Mouse (Mus musculus) midbrain, embryonic 16.5 days (tissue): ENCODE data around the gene Aco2. TPM values are rescaled to one million over a fixed set of nuclear protein-coding genes. Genes with fewer than 3 reads are reported as not detected.

Experiments
- ATAC-seq: fragments of 200-750 bp; cut with Nextera tagmentation; 2 replicates; pipeline ENCODE4 v1.8.0; 2017; ENCODE audit warnings: moderate TSS enrichment
- H3K27ac ChIP-seq: fragments of 300-500 bp; sonication (generic); 2 replicates; pipeline ENCODE4 v1.5.1; 2014; ENCODE audit warnings: mild to moderate bottlenecking, low read length, mixed read lengths
- H3K27me3 ChIP-seq: fragments of 300-500 bp; sonication (generic); 2 replicates; pipeline ENCODE4 v1.6.1; 2014; ENCODE audit warnings: low read depth, low read length, mixed read lengths; ENCODE audit not compliant: control insufficient read depth, insufficient read depth
- H3K36me3 ChIP-seq: fragments of 300-500 bp; sonication (generic); 2 replicates; pipeline ENCODE4 v1.6.1; 2014; ENCODE audit warnings: mild to moderate bottlenecking, low read length, moderate library complexity, mixed read lengths; ENCODE audit not compliant: control insufficient read depth, insufficient read depth
- H3K4me1 ChIP-seq: fragments of 300-500 bp; sonication (generic); 2 replicates; pipeline ENCODE4 v1.6.1; 2014; ENCODE audit warnings: mild to moderate bottlenecking, low read length, mixed read lengths; ENCODE audit not compliant: control insufficient read depth, insufficient read depth
- H3K4me2 ChIP-seq: fragments of 300-500 bp; sonication (generic); 2 replicates; pipeline ENCODE4 v1.6.1; 2014; ENCODE audit warnings: mild to moderate bottlenecking, low read length, mixed read lengths
- H3K4me3 ChIP-seq: fragments of 300-500 bp; sonication (generic); 2 replicates; pipeline ENCODE4 v1.5.1; 2014; ENCODE audit warnings: low read depth, mild to moderate bottlenecking, low read length, moderate library complexity, mixed read lengths
- H3K9ac ChIP-seq: fragments of 300-500 bp; sonication (generic); 2 replicates; pipeline ENCODE4 v1.6.1; 2014; ENCODE audit warnings: low read depth, low read length, mixed read lengths
- H3K9me3 ChIP-seq: fragments of 300-500 bp; sonication (generic); replicated peaks from 2 replicates; pipeline ENCODE4 v1.6.1; 2014; ENCODE audit warnings: mild to moderate bottlenecking, low read length, mixed read lengths; ENCODE audit not compliant: control insufficient read depth, poor library complexity, severe bottlenecking
- WGBS: fragments of 180-500 bp; shearing (Covaris S2); extraction: QIAGEN DNeasy Blood & Tissue Kit; methylation state at CpG from one replicate; pipeline ENCODE4 v1.1.7; 2014; 5-methylcytosine and 5-hydroxymethylcytosine counted together
- polyA plus RNA-seq: library from polyadenylated mRNA; unstranded; fragments of >200 nt; fragmentation: Nextera tagmentation; extraction: Ambion mirVana; gene quantifications from 2 replicates; pipeline ENCODE4 v1.2.1, GENCODE M21; 2015

The Aco2 gene
- polyA plus RNA-seq, 1 experiment from 2014 or later, result 272 TPM

- Histone ChIP-seq H3K9me3 (no peaks in the 10 kb centered on the region), H3K9ac (no peak overlapping the region), H3K4me2 (no peak overlapping the region), H3K36me3 (peaks cover 8% of the 10 kb centered on the region; the same call in 1 of the 2 replicates), H3K4me3 (no peak overlapping the region), H3K27ac (no peak overlapping the region), H3K4me1 (no peaks in the 10 kb centered on the region), H3K27me3 (no peaks in the 10 kb centered on the region)
- 95% methylated on average over 6 of the region's 6 CpGs for WGBS
- no peak for ATAC-seq
These were observed 14.9 kb downstream of the Aco2 start for GRCm38 (mm10) chr15:81886795-81887550.

- ATAC-seq, result no peak
- no peak overlapping the region for H3K27ac ChIP-seq
- no peaks in the 10 kb centered on the region for H3K4me1 ChIP-seq
- no peaks in the 10 kb centered on the region for H3K9me3 ChIP-seq
- H3K4me2 ChIP-seq, result no peak overlapping the region
- 97% methylated on average over 7 of the region's 7 CpGs for WGBS
- H3K36me3 ChIP-seq, result peaks cover 8% of the 10 kb centered on the region; the same call in 1 of the 2 replicates
- no peak overlapping the region for H3K4me3 ChIP-seq
- no peaks in the 10 kb centered on the region for H3K27me3 ChIP-seq
- no peak overlapping the region for H3K9ac ChIP-seq
These were observed 17.1 kb downstream of the Aco2 start for GRCm38 (mm10) chr15:81889175-81889574.

GRCm38 (mm10) chr15:81891140-81891802 is 19.2 kb downstream of the Aco2 start:
- ATAC-seq, result no peak
- Histone ChIP-seq H3K9ac (no peak overlapping the region), H3K27ac (no peak overlapping the region), H3K4me1 (no peaks in the 10 kb centered on the region), H3K36me3 (peaks cover 13% of the 10 kb centered on the region; the same call in 1 of the 2 replicates), H3K9me3 (no peaks in the 10 kb centered on the region), H3K27me3 (no peaks in the 10 kb centered on the region), H3K4me3 (no peak overlapping the region), H3K4me2 (no peak overlapping the region)
- 93% methylated on average over 7 of the region's 7 CpGs for whole genome bisulfite sequencing

- WGBS, result 95% methylated on average over 8 of the region's 8 CpGs
- Histone ChIP-seq H3K9ac (no peak overlapping the region), H3K36me3 (peaks cover 13% of the 10 kb centered on the region; the same call in 1 of the 2 replicates), H3K4me1 (no peaks in the 10 kb centered on the region), H3K27ac (no peak overlapping the region), H3K27me3 (no peaks in the 10 kb centered on the region), H3K4me2 (no peak overlapping the region), H3K4me3 (no peak overlapping the region), H3K9me3 (no peaks in the 10 kb centered on the region)
- no peak for ATAC-seq
These were observed 19.9 kb downstream of the Aco2 start for GRCm38 (mm10) chr15:81891822-81892580.

- H3K9me3 ChIP-seq, result no peaks in the 10 kb centered on the region
- H3K4me1 ChIP-seq, result no peaks in the 10 kb centered on the region
- 78% methylated on average over 1 of the region's 1 CpGs for WGBS
- no peak overlapping the region for H3K27ac ChIP-seq
- no peak for ATAC-seq
- H3K9ac ChIP-seq, result no peak overlapping the region
- H3K4me2 ChIP-seq, result no peak overlapping the region
- H3K4me3 ChIP-seq, result no peak overlapping the region
- H3K36me3 ChIP-seq, result peaks cover 17% of the 10 kb centered on the region; the same call in 1 of the 2 replicates
- no peaks in the 10 kb centered on the region for H3K27me3 ChIP-seq
These were observed 21.9 kb downstream of the Aco2 start for GRCm38 (mm10) chr15:81894002-81894401.

GRCm38 (mm10) chr15:81896407-81896806 is 24.3 kb downstream of the Aco2 start:
- no peaks in the 10 kb centered on the region for H3K4me1 ChIP-seq
- no peak overlapping the region for H3K4me2 ChIP-seq
- no peaks in the 10 kb centered on the region for H3K27me3 ChIP-seq
- H3K27ac ChIP-seq, result no peak overlapping the region
- no peak overlapping the region for H3K9ac ChIP-seq
- H3K9me3 ChIP-seq, result no peaks in the 10 kb centered on the region
- peaks cover 21% of the 10 kb centered on the region for H3K36me3 ChIP-seq
- no peak overlapping the region for H3K4me3 ChIP-seq
- no peak for ATAC-seq
- WGBS, result 91% methylated on average over 2 of the region's 2 CpGs

GRCm38 (mm10) chr15:81897607-81898285 is 25.6 kb downstream of the Aco2 start:
- H3K27ac ChIP-seq, result no peak overlapping the region
- H3K9me3 ChIP-seq, result no peaks in the 10 kb centered on the region
- no peaks in the 10 kb centered on the region for H3K4me1 ChIP-seq
- H3K4me3 ChIP-seq, result no peak overlapping the region
- 95% methylated on average over 5 of the region's 5 CpGs for WGBS
- peaks cover 21% of the 10 kb centered on the region for H3K36me3 ChIP-seq
- no peak overlapping the region for H3K9ac ChIP-seq
- H3K4me2 ChIP-seq, result no peak overlapping the region
- H3K27me3 ChIP-seq, result no peaks in the 10 kb centered on the region
- no peak for ATAC-seq

GRCm38 (mm10) chr15:81898751-81899150 is 26.6 kb downstream of the Aco2 start:
- WGBS, result 93% methylated on average over 2 of the region's 2 CpGs
- no peaks in the 10 kb centered on the region for H3K27me3 ChIP-seq
- H3K9ac ChIP-seq, result no peak overlapping the region
- H3K36me3 ChIP-seq, result peaks cover 23% of the 10 kb centered on the region
- H3K9me3 ChIP-seq, result no peaks in the 10 kb centered on the region
- H3K27ac ChIP-seq, result no peak overlapping the region
- no peak for ATAC-seq
- no peaks in the 10 kb centered on the region for H3K4me1 ChIP-seq
- H3K4me2 ChIP-seq, result no peak overlapping the region
- no peak overlapping the region for H3K4me3 ChIP-seq
